Mouse (Mus musculus): ENCODE data around the gene Gm3685.
"Not testable (repeated sequence)": the region's sequence is repeated elsewhere in the genome, so short reads cannot be mapped to it uniquely, and the experiment has no call there.

Gm3685 gene

GRCm38 (mm10) chr14:7044870-7045269 lies at the start of gene Gm3685:
Gene Gm3685 (minus strand): TSS chr14:7044970.
- not testable (repeated sequence) for DNase-seq

DNA sequence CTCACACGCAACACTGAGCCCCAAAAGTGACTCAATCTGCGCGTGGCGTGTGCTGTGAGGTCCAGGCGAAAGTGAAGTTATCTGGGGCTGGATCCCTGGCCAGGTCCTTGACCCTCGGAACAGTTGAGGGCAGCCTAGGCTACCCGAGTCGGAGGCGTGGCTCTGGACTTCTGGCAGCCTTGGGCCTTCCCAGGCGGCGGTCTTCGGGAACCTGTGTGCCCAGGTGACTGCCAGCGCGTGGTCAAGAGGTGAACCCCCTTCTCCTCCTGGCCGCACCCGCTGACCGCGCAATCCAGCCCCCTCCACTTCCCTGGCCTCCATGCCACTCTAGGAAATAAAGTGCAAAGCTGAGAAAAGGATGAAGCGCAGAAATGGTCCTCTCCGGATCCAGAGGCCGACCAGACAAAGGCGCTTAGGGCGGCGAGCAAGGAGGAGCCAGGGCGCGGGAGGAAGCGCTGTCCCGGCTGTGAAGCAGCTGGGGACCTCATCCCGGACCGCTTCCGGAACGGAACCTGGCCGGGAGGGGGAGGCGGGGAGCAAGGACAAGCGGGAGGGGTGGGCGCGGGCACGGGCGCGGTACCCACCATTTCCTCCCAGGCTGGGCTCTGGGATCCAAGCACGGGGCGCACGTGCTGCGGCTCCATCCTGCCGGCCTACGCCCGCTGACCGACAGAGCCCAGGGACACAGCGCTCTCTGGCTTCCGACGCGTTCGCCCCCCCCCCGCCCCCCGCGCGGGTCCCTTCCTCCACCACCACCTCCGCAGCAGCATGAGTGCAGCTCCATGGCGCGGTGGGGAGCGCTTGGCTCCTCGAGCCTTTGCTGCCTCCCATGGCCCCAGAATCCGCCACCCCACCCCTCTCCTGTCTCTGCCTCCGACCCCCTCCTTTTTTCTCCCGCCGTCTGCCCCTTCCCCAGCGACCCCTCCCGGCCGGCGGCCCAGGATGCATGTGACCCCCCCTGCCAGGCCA lies 17.7 kb downstream of the Gm3685 start, which contains the start of gene Gm10406:
Gene Gm10406, minus strand, starts transcription at position 669 of the 969 bp plus-strand sequence.
- DNase-seq, result peak; percentile 11

DNA sequence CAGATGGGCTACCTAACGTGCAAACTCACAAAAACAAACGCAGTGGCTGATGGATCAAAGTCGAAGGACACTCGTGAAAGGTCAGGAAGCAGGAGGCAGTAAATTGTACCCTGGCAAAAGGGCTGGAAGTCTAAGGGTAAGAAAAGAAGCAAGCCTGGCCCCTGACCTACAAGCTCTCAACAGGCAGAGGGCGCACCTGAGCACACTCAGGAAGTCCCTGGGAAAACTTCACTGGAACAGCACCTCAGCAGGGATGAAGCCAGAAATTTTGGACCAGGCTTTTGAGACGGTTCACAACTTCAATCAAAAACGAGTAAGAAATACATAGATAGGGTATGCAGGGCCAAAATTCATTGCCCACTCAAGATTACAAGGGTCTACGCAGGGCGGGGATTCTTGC lies 18.5 kb downstream of the Gm3685 start:
- not testable (repeated sequence) for DNase-seq
